Mouse (Mus musculus): ENCODE results near the gene Cubn. TPM values are rescaled to one million over a fixed set of nuclear protein-coding genes. Genes with fewer than 3 reads are reported as not detected.

Cubn gene
- polyA plus RNA-seq, 1 experiment from 2014 or later = 0.48 TPM

DNA sequence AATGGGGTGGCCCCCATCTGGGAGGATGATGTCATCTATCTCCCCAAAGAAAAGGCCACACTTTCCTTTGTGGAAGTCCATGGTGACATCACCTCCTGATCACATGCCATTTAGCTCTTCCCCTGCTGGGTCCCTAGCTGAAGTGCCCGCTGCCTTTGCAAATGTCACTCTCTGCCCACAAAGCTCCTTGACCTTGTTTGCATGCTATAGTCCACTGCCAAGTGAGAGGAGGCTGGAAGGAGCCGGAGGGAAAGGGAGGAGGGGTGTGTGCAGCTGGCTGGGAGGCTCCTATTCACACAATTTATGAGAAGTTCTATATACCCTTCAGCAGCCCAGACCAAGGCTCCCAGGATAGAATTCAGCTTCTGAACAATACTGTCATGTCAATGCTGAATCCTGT is 92.7 kb downstream of the Cubn start:
- H3K4me1 ChIP-seq (replicated peaks) = peaks cover 32% of the 10 kb centered on the region
- H3K9ac ChIP-seq (replicated peaks) = no peak overlapping the region
- peak; percentile 94 for ATAC-seq
- H3K36me3 ChIP-seq = no peaks in the 10 kb centered on the region
- 0% methylated on average over 2 of the region's 2 CpGs for WGBS
- no peaks in the 10 kb centered on the region for H3K27me3 ChIP-seq
- H3K4me3 ChIP-seq (replicated peaks) = no peak overlapping the region
- no peak overlapping the region for H3K4me2 ChIP-seq (replicated peaks)
- H3K9me3 ChIP-seq = no peaks in the 10 kb centered on the region
- H3K27ac ChIP-seq = peak overlapping the region; percentile 45

DNA sequence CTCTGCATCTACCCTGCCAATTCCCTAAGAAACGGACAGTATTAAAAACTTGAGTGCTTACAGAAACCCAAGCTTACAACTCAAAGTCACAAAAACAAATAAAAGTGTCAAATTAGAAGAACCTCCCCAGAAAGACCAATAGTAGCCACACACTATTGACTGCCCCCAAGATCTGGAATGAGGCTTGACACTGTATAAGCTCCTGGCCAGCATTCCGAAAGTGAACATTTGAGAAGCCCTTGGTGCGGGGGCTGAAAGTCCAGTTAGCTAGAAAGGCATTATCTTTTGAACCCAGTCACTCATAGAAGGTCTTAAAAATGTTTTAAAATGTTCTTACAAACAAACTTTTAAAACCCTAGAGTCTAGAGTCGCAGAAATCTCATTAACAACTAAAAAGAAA is 93.1 kb downstream of the Cubn start:
- Histone ChIP-seq H3K36me3 (no peaks in the 10 kb centered on the region), H3K4me1 (replicated peaks) (peaks cover 32% of the 10 kb centered on the region), H3K27ac (peak overlapping the region; percentile 35), H3K4me3 (replicated peaks) (no peak overlapping the region), H3K9me3 (no peaks in the 10 kb centered on the region), H3K4me2 (replicated peaks) (no peak overlapping the region), H3K27me3 (no peaks in the 10 kb centered on the region), H3K9ac (replicated peaks) (no peak overlapping the region)
- 17% methylated on average over 4 of the region's 4 CpGs for WGBS
- peak; percentile 59 for ATAC-seq

DNA sequence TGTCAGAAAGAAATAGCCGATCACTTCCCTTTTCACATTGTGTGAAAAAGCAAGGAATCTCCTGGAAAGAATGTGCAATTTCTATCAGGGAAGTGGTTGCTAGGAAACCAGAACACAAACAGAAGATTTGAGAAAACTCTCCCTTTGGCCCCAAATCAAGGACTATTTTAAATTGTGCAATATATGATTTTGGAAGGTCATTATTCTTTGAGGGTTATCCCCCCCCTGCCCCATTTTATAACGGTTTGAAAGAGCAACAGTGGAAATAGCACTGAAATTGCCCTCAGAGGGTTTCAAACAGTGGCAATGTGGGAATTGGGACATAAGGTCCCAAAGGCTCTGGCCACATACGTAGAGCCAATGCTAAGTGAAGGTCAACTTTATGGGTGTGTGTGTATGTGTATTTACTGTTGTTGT is 95.5 kb downstream of the Cubn start:
- Histone ChIP-seq H3K4me2 (replicated peaks) (no peak overlapping the region), H3K36me3 (no peaks in the 10 kb centered on the region), H3K4me3 (replicated peaks) (no peak overlapping the region), H3K9ac (replicated peaks) (no peak overlapping the region), H3K4me1 (replicated peaks) (peaks cover 36% of the 10 kb centered on the region), H3K9me3 (no peaks in the 10 kb centered on the region), H3K27ac (no peak overlapping the region), H3K27me3 (no peaks in the 10 kb centered on the region)
- no peak for ATAC-seq
- 19% methylated on average over 3 of the region's 3 CpGs for WGBS

DNA sequence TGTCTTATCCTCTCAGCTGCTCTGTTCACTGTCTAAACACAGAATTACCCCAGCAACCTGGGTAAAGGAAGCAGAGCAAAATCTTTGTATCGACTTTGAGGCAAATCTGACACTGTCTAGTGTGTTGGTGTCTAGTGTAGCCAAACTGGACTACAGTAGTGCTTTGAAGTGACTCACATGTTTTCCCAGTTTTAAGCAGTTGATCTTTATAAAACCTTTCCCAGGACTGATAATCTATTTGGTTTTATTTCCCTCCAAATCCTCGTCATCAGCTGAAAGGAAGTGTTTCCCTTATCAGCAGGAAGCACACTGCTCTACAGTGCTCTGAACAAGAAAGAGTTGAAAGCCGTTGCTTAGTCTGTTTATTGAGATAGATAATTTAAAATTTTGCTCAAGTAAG is 100.6 kb downstream of the Cubn start:
- no peak overlapping the region for H3K27ac ChIP-seq
- H3K36me3 ChIP-seq = no peaks in the 10 kb centered on the region
- H3K4me3 ChIP-seq (replicated peaks) = no peak overlapping the region
- H3K27me3 ChIP-seq = no peaks in the 10 kb centered on the region
- no peak overlapping the region for H3K4me2 ChIP-seq (replicated peaks)
- WGBS = 61% methylated on average over 3 of the region's 3 CpGs
- H3K4me1 ChIP-seq (replicated peaks) = peaks cover 24% of the 10 kb centered on the region
- ATAC-seq = no peak
- H3K9me3 ChIP-seq = no peaks in the 10 kb centered on the region
- H3K9ac ChIP-seq (replicated peaks) = no peak overlapping the region

DNA sequence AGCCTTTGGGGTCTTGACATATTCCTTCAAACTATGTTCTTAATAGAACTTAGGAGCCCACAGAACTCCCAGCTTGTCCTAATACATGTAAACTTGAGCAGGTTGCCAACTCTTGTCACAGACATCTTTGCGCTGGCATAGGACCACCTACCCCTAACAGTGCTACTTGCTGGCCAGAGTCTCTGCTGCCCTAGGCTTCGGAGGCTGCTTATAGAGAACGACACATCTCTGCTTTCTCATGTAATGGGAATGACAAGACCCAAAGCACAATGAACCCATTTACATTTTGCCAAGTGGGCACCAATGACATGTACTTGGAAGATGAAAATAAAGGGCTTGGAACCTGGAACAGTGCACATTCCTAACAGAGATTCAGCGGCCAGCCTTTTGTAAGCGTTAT is 105.0 kb downstream of the Cubn start:
- Histone ChIP-seq H3K4me3 (replicated peaks) (no peak overlapping the region), H3K4me2 (replicated peaks) (no peak overlapping the region), H3K9me3 (no peaks in the 10 kb centered on the region), H3K27ac (peak overlapping the region; percentile 25; the same call in 1 of the 2 replicates), H3K4me1 (replicated peaks) (peaks cover 25% of the 10 kb centered on the region), H3K36me3 (no peaks in the 10 kb centered on the region), H3K27me3 (no peaks in the 10 kb centered on the region), H3K9ac (replicated peaks) (no peak overlapping the region)
- no peak for ATAC-seq
- WGBS = 63% methylated on average over 5 of the region's 5 CpGs

DNA sequence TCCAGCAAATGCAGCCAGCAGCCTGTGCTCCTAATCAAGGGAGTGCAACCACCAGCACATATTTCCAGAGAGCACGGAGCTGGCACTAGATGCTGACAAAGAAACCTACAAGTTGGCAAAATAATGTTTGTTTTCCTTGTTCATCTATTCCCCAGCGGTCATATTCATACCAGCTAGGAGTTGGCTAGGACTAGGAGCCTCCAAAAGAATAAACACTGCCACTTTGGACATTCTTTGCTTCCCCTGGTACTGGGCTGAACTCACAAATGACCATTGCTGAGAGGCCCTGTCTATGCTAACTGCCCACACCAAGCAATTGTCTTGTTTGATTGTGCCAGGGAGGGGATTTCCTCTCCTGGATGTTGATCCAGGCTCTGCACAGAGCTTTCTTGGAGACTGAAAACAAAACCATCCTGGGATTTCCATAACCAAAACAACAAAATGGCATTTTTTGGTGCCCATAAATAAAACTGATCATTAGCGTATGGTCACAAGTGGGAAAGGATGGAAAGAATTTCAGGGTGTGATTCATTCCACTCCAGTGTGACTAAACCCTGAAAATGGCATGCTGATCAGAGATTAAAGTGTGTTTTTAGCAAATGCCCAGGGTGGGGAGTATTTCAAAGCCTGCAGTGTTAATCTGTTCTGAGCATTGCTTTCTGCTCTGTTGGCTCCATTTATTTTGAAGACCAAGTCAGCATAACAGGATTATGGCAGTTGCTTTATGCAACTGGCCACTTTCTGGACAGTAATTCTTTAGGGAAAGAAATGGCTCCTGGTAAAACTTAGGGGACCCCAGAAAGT is 105.9 kb downstream of the Cubn start:
- 30% methylated on average over 3 of the region's 3 CpGs for WGBS
- H3K4me2 ChIP-seq (replicated peaks) = no peak overlapping the region

DNA sequence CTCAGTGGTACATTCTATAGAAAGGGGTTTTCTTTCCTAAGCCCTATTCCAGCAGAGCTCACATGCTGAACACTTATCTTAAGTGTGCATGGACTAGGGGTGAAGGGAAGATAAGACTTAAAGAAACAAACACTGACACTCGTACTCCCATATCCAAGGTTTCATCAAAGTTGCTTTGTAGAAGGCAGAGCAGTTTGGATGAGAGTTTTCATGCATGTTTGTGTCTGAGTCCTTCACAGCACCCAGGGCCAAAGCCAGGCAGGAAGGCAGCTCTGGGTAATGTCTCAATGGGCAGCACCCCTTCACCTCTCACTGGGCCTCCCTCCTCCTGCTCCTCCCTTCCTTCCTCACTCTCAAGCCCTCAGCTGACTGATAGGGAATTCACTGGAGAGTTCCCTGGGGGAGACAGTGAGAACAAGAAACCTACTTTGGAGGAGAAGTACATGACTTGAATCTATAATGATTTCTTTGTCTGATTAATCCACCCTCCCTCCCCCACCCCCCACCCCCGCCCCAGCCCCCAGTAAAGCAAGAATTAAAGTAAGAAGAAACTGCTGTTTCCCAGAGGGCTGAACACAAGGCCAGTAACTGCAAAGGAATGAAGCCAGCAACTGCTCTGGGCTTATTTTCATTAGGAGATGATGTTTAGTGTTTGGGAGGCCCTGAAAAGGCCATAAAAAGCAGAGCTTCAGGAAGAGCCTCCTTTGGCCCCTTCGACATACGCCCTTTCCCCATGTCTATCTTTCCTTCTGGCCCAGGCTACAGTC is 106.7 kb downstream of the Cubn start:
- H3K36me3 ChIP-seq = no peaks in the 10 kb centered on the region
- H3K4me3 ChIP-seq (replicated peaks) = no peak overlapping the region
- no peak overlapping the region for H3K4me2 ChIP-seq (replicated peaks)
- peaks cover 25% of the 10 kb centered on the region for H3K4me1 ChIP-seq (replicated peaks)
- peak overlapping the region; percentile 44; the same call in 1 of the 2 replicates for H3K9ac ChIP-seq (replicated peaks)
- peak; percentile 90 for ATAC-seq
- H3K27me3 ChIP-seq = no peaks in the 10 kb centered on the region
- WGBS = 10% methylated on average over 4 of the region's 4 CpGs
- no peaks in the 10 kb centered on the region for H3K9me3 ChIP-seq
- H3K27ac ChIP-seq = peak overlapping the region; percentile 90

More for the DNA sequence above, 105.9 kb downstream of the Cubn start:
- peaks cover 25% of the 10 kb centered on the region for H3K4me1 ChIP-seq (replicated peaks)
- peak overlapping the region; percentile 44; the same call in 1 of the 2 replicates for H3K9ac ChIP-seq (replicated peaks)
- no peak overlapping the region for H3K4me3 ChIP-seq (replicated peaks)
- ATAC-seq = peak; percentile 57
- H3K27me3 ChIP-seq = no peaks in the 10 kb centered on the region
- H3K36me3 ChIP-seq = no peaks in the 10 kb centered on the region
- H3K9me3 ChIP-seq = no peaks in the 10 kb centered on the region
- peak overlapping the region; percentile 90 for H3K27ac ChIP-seq

DNA sequence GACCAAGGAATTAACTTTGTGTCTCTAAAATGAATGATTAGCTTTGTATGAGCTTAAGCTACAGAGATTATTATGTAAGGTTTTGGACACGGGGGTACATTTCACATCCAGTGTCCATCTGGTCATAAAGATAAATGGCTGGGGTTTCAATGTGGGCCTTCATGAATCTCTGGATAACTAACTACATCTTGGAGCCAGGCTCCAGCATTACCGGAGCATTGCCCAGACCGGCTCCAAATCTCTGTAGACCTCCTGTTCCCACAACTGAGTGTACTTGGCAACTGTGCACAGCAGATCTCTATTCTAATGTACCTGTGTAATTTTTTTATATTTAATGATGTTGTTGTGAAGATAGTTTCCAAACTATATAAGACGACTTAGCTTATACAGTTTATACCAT is 115.4 kb downstream of the Cubn start:
- no peak overlapping the region for H3K4me2 ChIP-seq (replicated peaks)

DNA sequence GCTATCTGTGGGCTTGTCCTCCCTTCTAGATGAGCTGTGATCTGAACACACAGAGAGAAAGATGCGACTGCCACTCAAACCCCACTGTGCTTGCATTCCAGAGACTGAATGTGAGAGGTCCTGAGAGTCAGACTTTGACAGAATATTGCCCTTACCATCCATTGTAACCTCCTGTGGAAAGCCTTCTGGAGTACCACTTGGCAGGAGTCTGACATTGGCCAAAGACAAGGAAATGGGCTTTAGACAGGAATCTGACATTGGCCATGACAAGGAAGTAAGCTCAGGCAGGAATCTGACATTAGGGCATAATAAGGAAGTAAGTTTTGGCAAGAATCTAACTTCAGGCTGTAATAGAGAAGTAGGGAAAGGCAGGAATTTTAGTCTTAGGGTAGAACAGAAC is 118.3 kb downstream of the Cubn start:
- no peaks in the 10 kb centered on the region for H3K27me3 ChIP-seq
- H3K36me3 ChIP-seq = no peaks in the 10 kb centered on the region
- H3K4me2 ChIP-seq (replicated peaks) = no peak overlapping the region
- no peak overlapping the region for H3K4me3 ChIP-seq (replicated peaks)
- H3K9ac ChIP-seq (replicated peaks) = no peak overlapping the region
- ATAC-seq = no peak
- no peaks in the 10 kb centered on the region for H3K9me3 ChIP-seq
- peaks cover 29% of the 10 kb centered on the region for H3K4me1 ChIP-seq (replicated peaks)
- WGBS = 46% methylated on average over 1 of the region's 1 CpGs
- peak overlapping the region; percentile 85 for H3K27ac ChIP-seq

More for the DNA sequence above, 115.4 kb downstream of the Cubn start:
- H3K4me3 ChIP-seq (replicated peaks) = no peak overlapping the region
- H3K9ac ChIP-seq (replicated peaks) = no peak overlapping the region
- no peaks in the 10 kb centered on the region for H3K9me3 ChIP-seq
- peaks cover 21% of the 10 kb centered on the region for H3K4me1 ChIP-seq (replicated peaks)
- WGBS = 90% methylated on average over 4 of the region's 4 CpGs
- ATAC-seq = no peak
- no peak overlapping the region for H3K27ac ChIP-seq
- no peaks in the 10 kb centered on the region for H3K36me3 ChIP-seq
- no peaks in the 10 kb centered on the region for H3K27me3 ChIP-seq

DNA sequence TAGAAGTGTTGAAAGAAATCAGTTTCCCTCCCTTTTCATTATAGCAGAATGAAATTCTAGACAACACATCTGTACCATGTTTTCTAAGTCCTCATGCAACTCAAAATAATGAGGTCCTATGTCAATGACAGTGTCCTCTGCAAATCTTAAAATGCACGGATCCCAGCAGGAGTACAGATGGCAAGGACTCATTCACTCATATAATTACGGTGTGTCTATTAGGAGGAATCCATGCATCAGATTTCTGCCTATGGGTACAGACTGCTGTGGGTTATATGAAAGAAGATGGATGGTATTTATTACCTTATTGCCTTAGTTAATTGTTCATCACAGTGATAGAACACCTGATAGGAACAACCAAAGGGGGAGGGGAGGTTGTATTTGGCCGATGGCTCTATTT is 118.8 kb downstream of the Cubn start:
- no peaks in the 10 kb centered on the region for H3K9me3 ChIP-seq
- no peaks in the 10 kb centered on the region for H3K27me3 ChIP-seq
- no peak overlapping the region for H3K9ac ChIP-seq (replicated peaks)
- no peak overlapping the region for H3K4me3 ChIP-seq (replicated peaks)
- ATAC-seq = no peak
- 43% methylated on average over 3 of the region's 3 CpGs for WGBS
- H3K27ac ChIP-seq = peak overlapping the region; percentile 85
- H3K4me2 ChIP-seq (replicated peaks) = no peak overlapping the region
- no peaks in the 10 kb centered on the region for H3K36me3 ChIP-seq
- H3K4me1 ChIP-seq (replicated peaks) = peaks cover 29% of the 10 kb centered on the region

DNA sequence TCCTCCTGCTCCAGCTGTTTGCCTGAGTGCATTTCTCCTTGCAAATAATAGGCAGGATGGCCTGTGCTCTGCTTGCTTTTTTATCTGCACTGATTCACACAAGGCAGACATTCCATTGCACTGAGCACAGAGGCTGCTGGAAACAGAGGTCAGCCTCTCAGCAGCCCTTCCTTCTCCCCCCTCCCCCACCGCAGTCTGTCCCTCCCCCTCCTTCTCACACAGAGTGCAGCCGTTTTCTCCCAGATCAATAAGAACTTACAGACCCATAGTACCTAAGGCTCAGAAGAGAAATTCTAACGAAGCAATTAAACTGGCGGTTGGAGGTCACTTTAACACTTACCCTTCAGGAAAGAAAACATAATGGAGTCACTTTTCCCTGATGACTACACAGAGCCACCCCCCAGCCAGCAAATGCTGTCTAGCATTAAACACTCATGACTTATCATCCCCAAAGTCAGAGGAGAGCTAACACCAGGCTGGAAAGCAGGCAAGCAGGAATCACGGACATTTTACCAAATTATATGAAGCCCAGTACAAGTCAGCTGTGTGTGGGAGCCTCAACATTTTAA is 119.3 kb downstream of the Cubn start:
- H3K9me3 ChIP-seq = no peaks in the 10 kb centered on the region
- H3K9ac ChIP-seq (replicated peaks) = no peak overlapping the region
- peaks cover 29% of the 10 kb centered on the region for H3K4me1 ChIP-seq (replicated peaks)
- under 1% methylated on average over 5 of the region's 5 CpGs for WGBS
- no peaks in the 10 kb centered on the region for H3K27me3 ChIP-seq
- no peaks in the 10 kb centered on the region for H3K36me3 ChIP-seq
- H3K4me2 ChIP-seq (replicated peaks) = 0 out of 2 replicates have a peak overlapping the region, but pooled peaks have one; percentile 10
- peak overlapping the region; percentile 85 for H3K27ac ChIP-seq
- H3K4me3 ChIP-seq (replicated peaks) = no peak overlapping the region
- ATAC-seq = peak; percentile 93

DNA sequence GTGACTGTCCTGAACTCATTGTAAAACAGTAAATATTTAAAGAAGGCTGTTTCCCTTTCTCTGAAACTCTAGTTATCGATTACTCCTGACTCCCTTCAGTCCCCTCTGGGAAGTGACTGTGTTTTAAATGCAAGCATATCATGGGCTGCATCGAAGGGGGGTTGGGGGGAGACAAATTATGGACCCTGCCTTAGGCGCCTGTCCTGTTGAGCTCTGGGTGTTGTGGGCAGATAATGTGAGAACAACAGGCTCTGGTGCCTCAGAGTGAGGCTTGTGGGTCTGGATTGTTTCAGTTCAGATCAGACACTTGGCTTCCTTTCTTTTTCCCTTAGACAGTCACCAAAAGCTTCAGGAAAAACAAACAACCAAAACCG is 119.8 kb downstream of the Cubn start:
- Histone ChIP-seq H3K9ac (replicated peaks) (no peak overlapping the region), H3K4me2 (replicated peaks) (peak overlapping the region; percentile 22; the same call in 1 of the 2 replicates), H3K27ac (peak overlapping the region; percentile 85), H3K4me1 (replicated peaks) (peaks cover 29% of the 10 kb centered on the region), H3K4me3 (replicated peaks) (no peak overlapping the region), H3K27me3 (no peaks in the 10 kb centered on the region), H3K36me3 (no peaks in the 10 kb centered on the region), H3K9me3 (no peaks in the 10 kb centered on the region)
- ATAC-seq = peak; percentile 73
- WGBS = 6% methylated on average over 4 of the region's 4 CpGs
